Mouse (Mus musculus) induced T-regulatory cell, adult 2 months (primary cell): Measurements from ENCODE around the gene Btc.
A peak's percentile ranks its signal among the peaks of the same experiment; 100 is the strongest.

ENCODE experiments used
- DNase-seq: peaks from one replicate; pipeline ENCODE4 v3.0.0-alpha.2; 2012; ENCODE audit warnings: low read depth

The Btc gene

GRCm38 (mm10) chr5:91402339-91403211 lies at the start of gene Btc:
Gene Btc, minus strand, starts transcription at chr5:91402994.
- peak; percentile 35 for DNase-seq

- no peak for DNase-seq
These were observed 42.3 kb upstream of the Btc start for GRCm38 (mm10) chr5:91444981-91445517.

GRCm38 (mm10) chr5:91436563-91436962 lies 33.8 kb upstream of the Btc start:
- no peak for DNase-seq

- no peak for DNase-seq
These were observed 32.2 kb upstream of the Btc start for GRCm38 (mm10) chr5:91434723-91435658.

- DNase-seq: no peak
These were observed 25.8 kb upstream of the Btc start for GRCm38 (mm10) chr5:91428547-91428946.

DNA sequence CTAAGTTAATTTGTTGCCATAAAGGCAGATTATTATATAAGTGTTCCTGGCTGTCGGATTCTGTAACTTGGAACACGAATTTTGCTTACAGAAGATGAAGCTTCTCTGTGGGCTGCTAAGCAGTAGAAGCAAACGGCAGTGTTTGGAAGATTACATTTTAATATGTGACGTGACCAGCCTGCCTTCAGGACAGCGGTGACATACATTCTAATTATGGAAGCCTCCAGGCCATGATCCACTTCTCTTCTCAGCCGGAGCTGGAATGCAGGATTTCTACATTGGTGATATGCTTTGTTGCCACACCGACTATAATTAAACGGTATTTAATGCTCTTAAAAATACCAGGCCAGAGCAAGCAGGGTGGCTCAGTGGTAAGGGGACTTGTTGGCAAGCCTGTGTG lies 11.0 kb upstream of the Btc start:
- DNase-seq: no peak

GRCm38 (mm10) chr5:91404263-91404662 lies 1.5 kb upstream of the Btc start:
- no peak for DNase-seq

GRCm38 (mm10) chr5:91403281-91403680 lies 487 bp upstream of the Btc start:
- no peak for DNase-seq

DNA sequence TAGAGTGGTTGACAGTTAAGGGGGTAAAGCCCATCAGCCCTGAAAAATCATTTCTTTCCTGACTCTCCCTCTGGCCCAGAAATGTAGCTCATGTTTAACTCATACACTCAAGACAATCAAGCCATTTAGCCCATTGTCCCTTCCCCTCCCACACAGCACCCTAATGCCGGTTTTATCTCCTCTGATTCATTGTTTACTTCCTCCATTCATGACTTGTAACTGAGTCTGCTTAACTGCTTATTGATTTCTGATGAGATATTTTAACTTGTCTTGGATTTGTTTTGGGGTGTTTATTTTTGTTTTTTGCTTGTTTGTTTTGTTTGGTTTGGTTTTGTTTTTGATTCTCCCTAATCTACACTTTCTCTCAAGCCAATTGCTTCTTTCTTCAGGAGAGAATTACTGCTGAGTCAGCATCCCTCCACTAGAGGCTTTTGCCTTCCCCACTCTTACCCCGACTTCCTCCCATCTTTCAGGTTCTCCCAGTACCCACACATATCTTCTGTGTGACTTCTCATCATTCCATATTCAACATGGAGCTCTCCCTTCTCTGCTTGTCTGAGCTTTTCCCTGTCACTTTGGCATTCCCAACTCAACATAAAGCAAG lies 2.2 kb downstream of the Btc start:
- DNase-seq: no peak

DNA sequence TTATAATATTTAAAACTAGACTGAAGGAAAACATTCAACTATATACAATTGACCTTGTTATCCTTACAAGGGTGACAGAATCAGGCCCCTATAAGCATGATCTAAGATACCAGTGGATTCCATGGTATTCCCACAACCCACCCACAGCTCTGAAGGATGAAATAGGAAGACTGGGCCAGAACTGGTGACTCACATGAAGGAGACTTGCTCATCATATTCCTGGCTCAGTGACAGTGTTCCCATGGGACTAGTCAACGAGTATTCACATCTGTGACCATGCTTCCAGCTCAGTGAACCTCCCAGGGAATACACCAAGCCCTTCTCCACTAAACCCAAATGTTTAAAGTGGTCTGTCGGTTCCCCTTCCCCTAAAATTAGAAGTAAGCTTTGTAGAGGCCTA lies 27.3 kb downstream of the Btc start:
- no peak for DNase-seq

- no peak for DNase-seq
These were observed 34.7 kb downstream of the Btc start for GRCm38 (mm10) chr5:91368061-91368565.

- no peak for DNase-seq
These were observed 35.9 kb downstream of the Btc start for GRCm38 (mm10) chr5:91366925-91367324.

DNA sequence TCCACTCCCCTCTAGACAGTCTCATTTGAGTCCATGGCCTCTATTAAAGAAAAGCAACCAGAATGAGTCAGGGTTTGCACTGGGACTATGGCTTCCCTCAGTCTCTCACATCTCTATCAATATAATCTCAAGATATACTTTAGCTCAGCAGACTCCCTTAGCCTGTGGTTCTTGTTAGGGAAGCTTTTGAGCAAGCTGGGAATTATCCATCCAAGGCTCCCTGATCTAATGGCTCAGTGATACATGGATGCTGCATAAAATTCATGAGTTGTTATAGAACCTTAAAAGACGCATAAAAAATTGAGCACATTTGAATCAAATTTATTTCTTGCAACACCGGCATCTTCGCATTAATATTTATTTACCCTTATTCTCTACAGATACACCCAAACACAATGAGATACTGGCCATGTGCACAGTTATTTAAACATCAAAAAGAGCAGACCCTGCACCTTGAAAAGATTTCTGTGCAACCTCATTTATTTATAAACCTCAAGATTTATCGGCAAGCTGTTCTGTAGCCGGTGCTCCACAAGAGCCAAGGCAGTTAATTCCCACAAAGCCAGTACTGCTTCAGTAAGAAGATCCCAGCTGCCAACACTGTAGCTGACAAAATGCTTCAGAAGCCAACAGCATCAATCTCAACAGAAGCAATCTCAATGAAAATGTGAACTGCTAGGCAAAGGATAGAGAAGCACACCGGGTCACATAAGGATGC lies 39.4 kb downstream of the Btc start:
- no peak for DNase-seq

GRCm38 (mm10) chr5:91352645-91353044 lies 50.1 kb downstream of the Btc start:
- DNase-seq: no peak

GRCm38 (mm10) chr5:91345681-91346080 lies 57.1 kb downstream of the Btc start:
- no peak for DNase-seq

GRCm38 (mm10) chr5:91345064-91345463 lies 57.7 kb downstream of the Btc start:
- no peak for DNase-seq

GRCm38 (mm10) chr5:91341981-91342760 lies 60.6 kb downstream of the Btc start:
- DNase-seq: peak; percentile 11

DNA sequence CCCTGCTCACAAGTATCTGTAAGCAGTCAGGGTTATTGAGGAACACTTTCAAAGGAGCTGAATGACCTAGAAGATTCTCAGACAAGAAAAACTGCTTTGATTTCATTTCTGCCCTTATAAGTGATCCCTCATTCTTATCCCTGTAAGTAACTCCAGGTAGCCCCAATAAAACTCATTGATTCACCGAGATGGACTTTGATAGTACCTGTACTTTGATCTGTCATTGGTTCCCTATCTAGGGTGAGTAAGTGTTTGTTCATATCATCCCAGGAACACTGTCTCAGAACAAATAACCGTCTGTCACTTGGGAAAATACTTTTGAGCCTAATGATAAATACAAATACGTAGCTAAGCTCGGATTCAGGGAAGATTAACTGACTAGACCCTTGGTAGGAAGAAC lies 68.6 kb downstream of the Btc start:
- DNase-seq: no peak

DNA sequence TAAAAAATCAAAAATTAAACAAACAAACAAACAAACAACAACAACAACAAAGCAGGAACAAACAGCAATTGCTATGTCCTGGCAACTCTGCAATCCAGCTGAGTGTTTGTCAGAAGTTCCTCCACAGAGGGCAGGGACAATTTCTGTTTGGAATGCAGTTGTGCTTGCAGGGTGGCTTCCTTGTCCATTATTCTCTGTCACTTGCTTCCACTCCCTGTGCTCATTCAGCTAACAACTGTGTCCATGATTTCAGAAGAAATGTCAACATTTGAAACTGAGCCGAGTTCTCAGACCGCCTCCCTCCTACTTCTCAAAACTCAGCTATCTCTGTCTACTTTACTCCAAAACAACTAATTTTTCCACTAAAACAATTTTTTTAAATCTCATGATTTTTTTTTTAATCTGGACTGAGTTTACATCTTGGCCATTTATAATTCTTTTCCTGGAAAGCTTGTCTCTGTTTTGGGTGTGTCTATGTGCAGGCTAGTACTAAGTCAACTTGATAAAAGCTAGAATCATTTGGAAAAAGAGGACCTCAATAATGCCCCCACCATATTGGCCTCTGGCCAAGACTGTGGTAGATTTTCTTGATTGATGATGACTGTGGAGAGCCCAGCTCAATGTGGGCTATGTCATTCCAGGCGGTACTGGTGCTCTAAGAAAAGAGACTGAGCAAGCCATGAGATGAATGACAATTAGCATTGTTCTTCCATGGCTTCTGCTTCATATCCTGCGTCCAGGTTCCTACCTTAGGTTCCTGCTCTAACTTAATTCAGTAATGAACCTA lies 70.5 kb downstream of the Btc start:
- no peak for DNase-seq

- DNase-seq: no peak
These were observed 81.0 kb downstream of the Btc start for GRCm38 (mm10) chr5:91321840-91322239.
